ENCODE assay signal across 8 mouse cellular contexts in the genomic region with DNA sequence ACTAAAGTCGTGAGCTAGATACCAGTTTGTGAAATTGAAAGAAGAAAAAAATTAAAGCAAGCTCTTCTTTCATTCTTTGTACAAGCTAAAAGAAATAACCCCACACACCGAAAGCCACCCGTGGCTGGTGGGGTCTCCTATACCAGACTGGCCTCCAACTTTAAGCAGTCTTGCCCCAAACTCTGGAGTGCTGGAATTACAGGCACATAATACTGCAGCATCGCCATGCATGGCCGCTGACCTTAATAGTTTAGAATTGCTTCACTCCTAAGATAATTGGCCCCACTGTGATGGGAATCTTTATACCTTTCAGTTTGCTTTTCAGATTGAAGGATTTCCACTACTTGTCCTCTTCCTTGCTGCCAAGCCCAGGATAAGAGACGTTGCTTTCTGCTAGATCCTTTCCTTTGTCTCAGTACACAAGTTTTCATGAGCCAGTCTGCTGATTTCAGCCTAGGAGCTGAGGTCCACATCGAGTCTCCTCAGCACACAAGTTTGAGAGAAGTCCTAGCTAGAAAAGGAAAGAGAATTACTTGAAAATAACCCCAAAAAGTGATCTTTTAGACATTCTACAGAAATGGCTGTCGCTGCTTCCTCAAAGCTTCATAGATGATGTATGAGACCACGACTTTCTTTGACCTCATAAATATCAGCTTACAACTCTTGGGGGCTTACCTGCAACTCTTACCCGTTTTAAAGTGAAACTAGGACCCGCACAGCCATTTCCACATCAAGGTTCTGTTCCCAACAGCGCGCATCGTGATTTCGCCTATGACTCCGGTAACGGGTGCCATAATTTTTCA. TPM values are rescaled to one million over a fixed set of nuclear protein-coding genes. Genes with fewer than 3 reads are reported as not detected.
DNase-seq lines count a peak whose midpoint lies in the region; ATAC-seq and TF ChIP-seq lines count a peak whose summit lies in the region.

No protein-coding gene starts in this region.

- 4% methylated on average over 17 of the region's 17 CpGs for WGBS in lung, embryonic 15.5 days
- WGBS in embryonic facial prominence, embryonic 10.5 days = 14% methylated on average over 17 of the region's 17 CpGs
- WGBS in hindbrain, embryonic 14.5 days = 9% methylated on average over 17 of the region's 17 CpGs
- WGBS in midbrain, postnatal 0 days = 5% methylated on average over 17 of the region's 17 CpGs

- H3K9me3 ChIP-seq in lung, embryonic 15.5 days = no peaks in the 10 kb centered on the region
- no peaks in the 10 kb centered on the region for H3K9me3 ChIP-seq in embryonic facial prominence, embryonic 10.5 days
- no peaks in the 10 kb centered on the region for H3K9me3 ChIP-seq in hindbrain, embryonic 14.5 days (ENCODE audit: control insufficient read depth, low read length)
- no peaks in the 10 kb centered on the region for H3K9me3 ChIP-seq in midbrain, postnatal 0 days (ENCODE audit: low read length)

- H3K9ac ChIP-seq in lung, embryonic 15.5 days = peak overlapping the region; percentile 85
- H3K9ac ChIP-seq in hindbrain, embryonic 14.5 days = peak overlapping the region; percentile 92
- H3K9ac ChIP-seq in midbrain, postnatal 0 days (replicated peaks; ENCODE audit: low read length, poor library complexity, severe bottlenecking) = peak overlapping the region; percentile 89

- no peaks in the 10 kb centered on the region for H3K27me3 ChIP-seq in lung, embryonic 15.5 days
- H3K27me3 ChIP-seq in embryonic facial prominence, embryonic 10.5 days (replicated peaks; ENCODE audit: low read depth, poor library complexity, severe bottlenecking) = no peaks in the 10 kb centered on the region
- no peaks in the 10 kb centered on the region for H3K27me3 ChIP-seq in hindbrain, embryonic 14.5 days (ENCODE audit: control insufficient read depth, insufficient read depth, low read length)
- H3K27me3 ChIP-seq in midbrain, postnatal 0 days (ENCODE audit: insufficient read depth, low read length) = no peaks in the 10 kb centered on the region

- H3K36me3 ChIP-seq in lung, embryonic 15.5 days = peaks cover 16% of the 10 kb centered on the region
- peaks cover 46% of the 10 kb centered on the region for H3K36me3 ChIP-seq in embryonic facial prominence, embryonic 10.5 days (replicated peaks)
- peaks cover 31% of the 10 kb centered on the region for H3K36me3 ChIP-seq in hindbrain, embryonic 14.5 days (replicated peaks; ENCODE audit: control insufficient read depth, insufficient read depth)
- H3K36me3 ChIP-seq in midbrain, postnatal 0 days (ENCODE audit: insufficient read depth, low read length) = no peaks in the 10 kb centered on the region

- no peak for ATAC-seq in lung, embryonic 15.5 days (ENCODE audit: borderline replicate concordance, extremely low read depth, low FRiP score, low TSS enrichment)
- no peak for ATAC-seq in hindbrain, embryonic 14.5 days (ENCODE audit: low FRiP score)
- no peak for ATAC-seq in midbrain, postnatal 0 days (ENCODE audit: low FRiP score)

- peak overlapping the region; percentile 80 for H3K4me2 ChIP-seq in lung, embryonic 15.5 days
- peak overlapping the region; percentile 78 for H3K4me2 ChIP-seq in hindbrain, embryonic 14.5 days (replicated peaks)
- peak overlapping the region; percentile 75 for H3K4me2 ChIP-seq in midbrain, postnatal 0 days (ENCODE audit: low read depth, low read length, poor library complexity, severe bottlenecking)

- H3K4me1 ChIP-seq in lung, embryonic 15.5 days = peaks cover 56% of the 10 kb centered on the region
- H3K4me1 ChIP-seq in embryonic facial prominence, embryonic 10.5 days = peaks cover 56% of the 10 kb centered on the region
- peaks cover 46% of the 10 kb centered on the region for H3K4me1 ChIP-seq in hindbrain, embryonic 14.5 days (replicated peaks; ENCODE audit: control insufficient read depth, insufficient read depth, low read length)
- H3K4me1 ChIP-seq in midbrain, postnatal 0 days (ENCODE audit: insufficient read depth, low read length) = peaks cover 17% of the 10 kb centered on the region; the same call in 1 of the 2 replicates

- no peak for DNase-seq in lung, postnatal 14 days
- no peak for DNase-seq in embryonic facial prominence, embryonic 10.5 days (ENCODE audit: low spot score)
- no peak for DNase-seq in hindbrain, embryonic 14.5 days (ENCODE audit: low spot score)
- DNase-seq in midbrain, postnatal 0 days (ENCODE audit: low spot score) = no peak
- DNase-seq in cerebellum, adult 18-20 months = no peak
- no peak for DNase-seq in right cerebral cortex, postnatal 10 days (ENCODE audit: low spot score in 2 of 2)
- no peak for DNase-seq in adrenal gland, postnatal 14 days

- H3K27ac ChIP-seq in lung, embryonic 15.5 days = peak overlapping the region; percentile 99
- H3K27ac ChIP-seq in embryonic facial prominence, embryonic 10.5 days (replicated peaks) = peak overlapping the region; percentile 99
- peak overlapping the region; percentile 99 for H3K27ac ChIP-seq in hindbrain, embryonic 14.5 days
- peak overlapping the region; percentile 100 for H3K27ac ChIP-seq in midbrain, postnatal 0 days (ENCODE audit: low read depth, low read length)

- TF ChIP-seq CTCF in midbrain, postnatal 0 days (IDR thresholded peaks at IDR 0.05) = no peak

- H3K4me3 ChIP-seq in lung, embryonic 15.5 days = peak overlapping the region; percentile 69
- H3K4me3 ChIP-seq in embryonic facial prominence, embryonic 10.5 days = peak overlapping the region; percentile 83
- H3K4me3 ChIP-seq in hindbrain, embryonic 14.5 days (replicated peaks; ENCODE audit: low read length) = peak overlapping the region; percentile 74
- peak overlapping the region; percentile 72 for H3K4me3 ChIP-seq in midbrain, postnatal 0 days (ENCODE audit: low read depth, low read length)

RNA-seq across cellular contexts. Expression of a gene that starts 0.9 kb away (rescaled TPM):
- polyA plus RNA-seq in lung, embryonic 15.5 days (2015; fragmentation: Nextera tagmentation; extraction: Ambion mirVana) = 210 and 220 TPM in 2 replicates
- polyA plus RNA-seq in embryonic facial prominence, embryonic 10.5 days (2016; fragmentation: Nextera tagmentation; extraction: Ambion mirVana) = 177 and 186 TPM in 2 replicates
- 95.0 and 105 TPM in 2 replicates for polyA plus RNA-seq in hindbrain, embryonic 14.5 days (2014; fragmentation: Nextera tagmentation; extraction: Ambion mirVana)
- total RNA-seq in midbrain, postnatal 0 days (2014; rRNA removed) = 52.6 and 64.4 TPM in 2 replicates
- 67.6 and 72.6 TPM in 2 replicates for polyA plus RNA-seq in midbrain, postnatal 0 days (2015; fragmentation: Nextera tagmentation; extraction: Ambion mirVana)
- 110 and 149 TPM in 2 replicates for total RNA-seq in adrenal gland, postnatal 14 days (2021)

RNA-seq across cellular contexts. Expression of a gene that starts 17.2 kb away (rescaled TPM):
- polyA plus RNA-seq in lung, embryonic 15.5 days (2015; fragmentation: Nextera tagmentation; extraction: Ambion mirVana) = 265 and 267 TPM in 2 replicates
- 377 and 383 TPM in 2 replicates for polyA plus RNA-seq in embryonic facial prominence, embryonic 10.5 days (2016; fragmentation: Nextera tagmentation; extraction: Ambion mirVana)
- polyA plus RNA-seq in hindbrain, embryonic 14.5 days (2014; fragmentation: Nextera tagmentation; extraction: Ambion mirVana) = 200 and 208 TPM in 2 replicates
- 66.6 and 92.7 TPM in 2 replicates for total RNA-seq in midbrain, postnatal 0 days (2014; rRNA removed)
- polyA plus RNA-seq in midbrain, postnatal 0 days (2015; fragmentation: Nextera tagmentation; extraction: Ambion mirVana) = 134 and 155 TPM in 2 replicates
- 119 and 125 TPM in 2 replicates for total RNA-seq in adrenal gland, postnatal 14 days (2021)

RNA-seq across cellular contexts. Expression of a gene that starts 22.4 kb away (rescaled TPM):
- 0.80 and 0.82 TPM in 2 replicates for polyA plus RNA-seq in lung, embryonic 15.5 days (2015; fragmentation: Nextera tagmentation; extraction: Ambion mirVana)
- polyA plus RNA-seq in embryonic facial prominence, embryonic 10.5 days (2016; fragmentation: Nextera tagmentation; extraction: Ambion mirVana) = 0.15 and 0.43 TPM in 2 replicates
- 0.13 and 0.17 TPM in 2 replicates for polyA plus RNA-seq in hindbrain, embryonic 14.5 days (2014; fragmentation: Nextera tagmentation; extraction: Ambion mirVana)
- total RNA-seq in midbrain, postnatal 0 days (2014; rRNA removed) = 0.19 and 0.55 TPM in 2 replicates
- 0.04 and 0.17 TPM in 2 replicates for polyA plus RNA-seq in midbrain, postnatal 0 days (2015; fragmentation: Nextera tagmentation; extraction: Ambion mirVana)
- 1.9 and 4.7 TPM in 2 replicates for total RNA-seq in adrenal gland, postnatal 14 days (2021)

RNA-seq across cellular contexts. Expression of a gene that starts 47.7 kb away (rescaled TPM):
- 71.7 and 76.4 TPM in 2 replicates for polyA plus RNA-seq in lung, embryonic 15.5 days (2015; fragmentation: Nextera tagmentation; extraction: Ambion mirVana)
- polyA plus RNA-seq in embryonic facial prominence, embryonic 10.5 days (2016; fragmentation: Nextera tagmentation; extraction: Ambion mirVana) = 45.4 and 46.8 TPM in 2 replicates
- 68.8 and 72.0 TPM in 2 replicates for polyA plus RNA-seq in hindbrain, embryonic 14.5 days (2014; fragmentation: Nextera tagmentation; extraction: Ambion mirVana)
- total RNA-seq in midbrain, postnatal 0 days (2014; rRNA removed) = 37.8 and 38.8 TPM in 2 replicates
- polyA plus RNA-seq in midbrain, postnatal 0 days (2015; fragmentation: Nextera tagmentation; extraction: Ambion mirVana) = 92.7 and 93.7 TPM in 2 replicates
- 90.1 and 94.3 TPM in 2 replicates for total RNA-seq in adrenal gland, postnatal 14 days (2021)
